Mouse (Mus musculus): ENCODE results near the gene Zp2.

The Zp2 gene
- long read RNA-seq, experiment 1: 0 reads
- long read RNA-seq, experiment 2: 0 reads

GRCm38 (mm10) chr7:120145191-120145590 is at the start of gene Zp2:
Zp2 (minus strand) TSS chr7:120145291.
- intact Hi-C loops (cut with DNase I): no loop called here

- intact Hi-C loops (cut with DNase I): no loop called here
These were observed 47.7 kb upstream of the Zp2 start for GRCm38 (mm10) chr7:120192816-120193215.

GRCm38 (mm10) chr7:120192207-120192606 is 47.1 kb upstream of the Zp2 start:
- intact Hi-C loops (cut with DNase I): no loop called here

GRCm38 (mm10) chr7:120190150-120190665 is 45.1 kb upstream of the Zp2 start:
- intact Hi-C loops (cut with DNase I): no loop called here

GRCm38 (mm10) chr7:120189369-120190149 is 44.5 kb upstream of the Zp2 start:
- intact Hi-C loops (cut with DNase I): no loop called here

GRCm38 (mm10) chr7:120188946-120189345 is 43.9 kb upstream of the Zp2 start:
- intact Hi-C loops (cut with DNase I): no loop called here

GRCm38 (mm10) chr7:120182891-120183290 is 37.8 kb upstream of the Zp2 start:
- intact Hi-C loops (cut with DNase I): no loop called here

- intact Hi-C loops (cut with DNase I): no loop called here
These were observed 36.5 kb upstream of the Zp2 start for GRCm38 (mm10) chr7:120181401-120182230.

- intact Hi-C loops (cut with DNase I): no loop called here
These were observed 35.5 kb upstream of the Zp2 start for GRCm38 (mm10) chr7:120180547-120180946.

- intact Hi-C loops (cut with DNase I): no loop called here
These were observed 33.8 kb upstream of the Zp2 start for GRCm38 (mm10) chr7:120178935-120179334.

GRCm38 (mm10) chr7:120177611-120178010 is 32.5 kb upstream of the Zp2 start:
- intact Hi-C loops (cut with DNase I): no loop called here

GRCm38 (mm10) chr7:120174723-120175504 is 29.8 kb upstream of the Zp2 start:
- intact Hi-C loops (cut with DNase I): no loop called here

- intact Hi-C loops (cut with DNase I): no loop called here
These were observed 28.6 kb upstream of the Zp2 start, which contains the start of gene Anks4b for GRCm38 (mm10) chr7:120173603-120174244. Anks4b (plus strand) TSS chr7:120173858.

GRCm38 (mm10) chr7:120172188-120172700 is 27.2 kb upstream of the Zp2 start:
- intact Hi-C loops (cut with DNase I): no loop called here

GRCm38 (mm10) chr7:120163581-120164251 is 18.6 kb upstream of the Zp2 start:
- intact Hi-C loops (cut with DNase I): no loop called here

- intact Hi-C loops (cut with DNase I): no loop called here
These were observed 13.1 kb upstream of the Zp2 start for GRCm38 (mm10) chr7:120158121-120158613.

GRCm38 (mm10) chr7:120157575-120158061 is 12.5 kb upstream of the Zp2 start:
- intact Hi-C loops (cut with DNase I): no loop called here

GRCm38 (mm10) chr7:120156841-120157409 is 11.8 kb upstream of the Zp2 start:
- intact Hi-C loops (cut with DNase I): no loop called here

- intact Hi-C loops (cut with DNase I): no loop called here
These were observed 5.8 kb upstream of the Zp2 start for GRCm38 (mm10) chr7:120150898-120151297.

Data from adrenal gland (tissue).